Mouse (Mus musculus): Measurements from ENCODE around the gene Ccl28.
"Not testable (repeated sequence)": the region's sequence is repeated elsewhere in the genome, so short reads cannot be mapped to it uniquely, and the experiment has no call there.

Gene Ccl28

GRCm38 (mm10) chr13:119623634-119624033 lies at the start of gene Ccl28:
Gene Ccl28 (plus strand): TSS chr13:119623819.
- no peak for ATAC-seq (ENCODE audit: low TSS enrichment)

- ATAC-seq (ENCODE audit: low TSS enrichment), result peak; percentile 71
Observed at GRCm38 (mm10) chr13:119596321-119597211, 27.1 kb upstream of the Ccl28 start.

- not testable (repeated sequence) for ATAC-seq (ENCODE audit: low TSS enrichment)
Observed at GRCm38 (mm10) chr13:119598466-119598865, 25.2 kb upstream of the Ccl28 start.

- peak; percentile 28; the same call in 1 of the 2 replicates for ATAC-seq (ENCODE audit: low TSS enrichment)
Observed at GRCm38 (mm10) chr13:119599066-119599465, 24.6 kb upstream of the Ccl28 start.

- ATAC-seq (ENCODE audit: low TSS enrichment), result not testable (repeated sequence)
Observed at GRCm38 (mm10) chr13:119599498-119599897, 24.1 kb upstream of the Ccl28 start.

GRCm38 (mm10) chr13:119600166-119600565 lies 23.5 kb upstream of the Ccl28 start:
- peak; percentile 29; the same call in 1 of the 2 replicates for ATAC-seq (ENCODE audit: low TSS enrichment)

GRCm38 (mm10) chr13:119602688-119603331 lies 20.8 kb upstream of the Ccl28 start:
- not testable (repeated sequence) for ATAC-seq (ENCODE audit: low TSS enrichment)

- ATAC-seq (ENCODE audit: low TSS enrichment), result not testable (repeated sequence)
Observed at GRCm38 (mm10) chr13:119603890-119604289, 19.7 kb upstream of the Ccl28 start.

- ATAC-seq (ENCODE audit: low TSS enrichment), result not testable (repeated sequence)
Observed at GRCm38 (mm10) chr13:119604322-119604721, 19.3 kb upstream of the Ccl28 start.

- ATAC-seq (ENCODE audit: low TSS enrichment), result no peak
Observed at GRCm38 (mm10) chr13:119618841-119619240, 4.8 kb upstream of the Ccl28 start.

- no peak for ATAC-seq (ENCODE audit: low TSS enrichment)
Observed at GRCm38 (mm10) chr13:119619735-119620134, 3.9 kb upstream of the Ccl28 start.

GRCm38 (mm10) chr13:119625952-119626351 lies 2.3 kb downstream of the Ccl28 start:
- not testable (repeated sequence) for ATAC-seq (ENCODE audit: low TSS enrichment)

GRCm38 (mm10) chr13:119631482-119632155 lies 8.0 kb downstream of the Ccl28 start:
- peak; percentile 100 for ATAC-seq (ENCODE audit: low TSS enrichment)

- ATAC-seq (ENCODE audit: low TSS enrichment), result no peak
Observed at GRCm38 (mm10) chr13:119632156-119632548, 8.5 kb downstream of the Ccl28 start.

GRCm38 (mm10) chr13:119635496-119635895 lies 11.9 kb downstream of the Ccl28 start:
- no peak for ATAC-seq (ENCODE audit: low TSS enrichment)

GRCm38 (mm10) chr13:119637837-119638236 lies 14.2 kb downstream of the Ccl28 start:
- ATAC-seq (ENCODE audit: low TSS enrichment), result no peak

- ATAC-seq (ENCODE audit: low TSS enrichment), result no peak
Observed at GRCm38 (mm10) chr13:119638449-119638848, 14.8 kb downstream of the Ccl28 start.

- no peak for ATAC-seq (ENCODE audit: low TSS enrichment)
Observed at GRCm38 (mm10) chr13:119639302-119639701, 15.7 kb downstream of the Ccl28 start.

GRCm38 (mm10) chr13:119640504-119640903 lies 16.9 kb downstream of the Ccl28 start:
- ATAC-seq (ENCODE audit: low TSS enrichment), result peak; percentile 91

GRCm38 (mm10) chr13:119641145-119641544 lies 17.5 kb downstream of the Ccl28 start:
- no peak for ATAC-seq (ENCODE audit: low TSS enrichment)

- no peak for ATAC-seq (ENCODE audit: low TSS enrichment)
Observed at GRCm38 (mm10) chr13:119644769-119645168, 21.1 kb downstream of the Ccl28 start.

- no peak for ATAC-seq (ENCODE audit: low TSS enrichment)
Observed at GRCm38 (mm10) chr13:119646511-119646910, 22.9 kb downstream of the Ccl28 start.
